Comparison of ENCODE assay signal across 8 mouse cellular contexts in genomic region chr1:133133425-133133824, GRCm38 (mm10). TPM values are rescaled to one million over a fixed set of nuclear protein-coding genes. Genes with fewer than 3 reads are reported as not detected.
DNase-seq lines count a peak whose midpoint lies in the region; ATAC-seq and TF ChIP-seq lines count a peak whose summit lies in the region.

No protein-coding gene starts in this region.

- no peak for TF ChIP-seq CTCF in spleen, adult 2 months (IDR thresholded peaks at IDR 0.05; ENCODE audit: extremely low read depth, insufficient read depth, insufficient read length, insufficient replicate concordance)
- TF ChIP-seq CTCF in embryonic fibroblast, embryonic 13.5 days (IDR thresholded peaks at IDR 0.05; ENCODE audit: borderline replicate concordance, insufficient read depth, low read length) = no peak

- peak overlapping the region; percentile 88 for H3K4me2 ChIP-seq in intestine, embryonic 15.5 days (replicated peaks)
- peak overlapping the region; percentile 81 for H3K4me2 ChIP-seq in midbrain, embryonic 11.5 days

- peak overlapping the region; percentile 93 for H3K4me3 ChIP-seq in spleen, adult 2 months (ENCODE audit: extremely low read depth, insufficient read depth, insufficient read length)
- peak overlapping the region; percentile 92 for H3K4me3 ChIP-seq in embryonic fibroblast, embryonic 13.5 days (ENCODE audit: insufficient read depth, low read length)
- peak overlapping the region; percentile 96 for H3K4me3 ChIP-seq in intestine, embryonic 15.5 days (replicated peaks)
- peak overlapping the region; percentile 94 for H3K4me3 ChIP-seq in midbrain, embryonic 11.5 days (ENCODE audit: low read depth, low read length)

- H3K27me3 ChIP-seq in spleen, adult 2 months (ENCODE audit: control insufficient read depth, insufficient read depth, low read length) = no peaks in the 10 kb centered on the region
- no peaks in the 10 kb centered on the region for H3K27me3 ChIP-seq in intestine, embryonic 15.5 days (replicated peaks)
- H3K27me3 ChIP-seq in midbrain, embryonic 11.5 days (ENCODE audit: control insufficient read depth, insufficient read depth, low read length) = no peaks in the 10 kb centered on the region

- H3K27ac ChIP-seq in spleen, adult 2 months (ENCODE audit: insufficient read depth, low read length) = peak overlapping the region; percentile 99; the same call in 1 of the 2 replicates
- no peak overlapping the region for H3K27ac ChIP-seq in embryonic fibroblast, embryonic 13.5 days (ENCODE audit: insufficient read depth, low read length)
- no peak overlapping the region for H3K27ac ChIP-seq in intestine, embryonic 15.5 days
- no peak overlapping the region for H3K27ac ChIP-seq in midbrain, embryonic 11.5 days (ENCODE audit: low read depth, low read length)

- ATAC-seq in intestine, embryonic 15.5 days = no peak
- ATAC-seq in midbrain, embryonic 11.5 days (ENCODE audit: low FRiP score) = no peak

- H3K36me3 ChIP-seq in spleen, adult 2 months (ENCODE audit: control insufficient read depth, insufficient read depth, low read length) = peaks cover 25% of the 10 kb centered on the region
- H3K36me3 ChIP-seq in intestine, embryonic 15.5 days = peaks cover 15% of the 10 kb centered on the region
- peaks cover 10% of the 10 kb centered on the region for H3K36me3 ChIP-seq in midbrain, embryonic 11.5 days (ENCODE audit: control insufficient read depth, insufficient read depth, low read length)

- WGBS in spleen, adult 2 months = 5% methylated on average over 2 of the region's 2 CpGs
- 9% methylated on average over 2 of the region's 2 CpGs for WGBS in intestine, embryonic 15.5 days
- WGBS in midbrain, embryonic 11.5 days = 23% methylated on average over 2 of the region's 2 CpGs

- no peaks in the 10 kb centered on the region for H3K9me3 ChIP-seq in intestine, embryonic 15.5 days
- no peaks in the 10 kb centered on the region for H3K9me3 ChIP-seq in midbrain, embryonic 11.5 days (ENCODE audit: control insufficient read depth, low read length)

- peak overlapping the region; percentile 98 for H3K9ac ChIP-seq in intestine, embryonic 15.5 days
- H3K9ac ChIP-seq in midbrain, embryonic 11.5 days (ENCODE audit: low read length) = peak overlapping the region; percentile 92

- no peaks in the 10 kb centered on the region for H3K4me1 ChIP-seq in spleen, adult 2 months (ENCODE audit: control insufficient read depth, insufficient read depth, insufficient read length)
- H3K4me1 ChIP-seq in embryonic fibroblast, embryonic 13.5 days (ENCODE audit: control insufficient read depth, insufficient read depth, low read length) = no peaks in the 10 kb centered on the region
- H3K4me1 ChIP-seq in intestine, embryonic 15.5 days (replicated peaks) = peaks cover 9% of the 10 kb centered on the region; the same call in 1 of the 2 replicates
- H3K4me1 ChIP-seq in midbrain, embryonic 11.5 days (ENCODE audit: control insufficient read depth, insufficient read depth, low read length) = peaks cover 36% of the 10 kb centered on the region

- TF ChIP-seq POLR2A in spleen, adult 2 months (IDR thresholded peaks at IDR 0.05; ENCODE audit: low read depth, low read length) = no peak
- TF ChIP-seq POLR2A in embryonic fibroblast, embryonic 13.5 days (IDR thresholded peaks at IDR 0.05; ENCODE audit: low read depth, low read length) = no peak

- no peak for DNase-seq in spleen, adult 2 months (ENCODE audit: low read depth in 1 of 2, low spot score in 2 of 2)
- DNase-seq in spleen, postnatal 14 days (ENCODE audit: low spot score in 2 of 2) = no peak
- peak; percentile 86 for DNase-seq in midbrain, embryonic 11.5 days (ENCODE audit: low spot score, missing footprints)
- DNase-seq in cerebellum, postnatal 36 days = no peak
- DNase-seq in ovary, postnatal 10 days (ENCODE audit: low spot score) = no peak
- no peak for DNase-seq in adrenal gland, adult 18-20 months (ENCODE audit: low spot score in 2 of 2)

RNA-seq across cellular contexts. Expression of gene Ppp1r15b, which starts 2.5 kb away (rescaled TPM):
- 19.7 and 26.6 TPM in 2 replicates for polyA plus RNA-seq in spleen, adult 2 months (2012; rRNA removed)
- 55.8 and 63.3 TPM in 2 replicates for polyA plus RNA-seq in embryonic fibroblast, embryonic 13.5 days (2011; ENCODE audit: insufficient read length, low read depth, missing spikeins)
- polyA plus RNA-seq in intestine, embryonic 15.5 days (2015; fragmentation: Nextera tagmentation; extraction: Ambion mirVana) = 46.7 and 46.9 TPM in 2 replicates
- polyA plus RNA-seq in midbrain, embryonic 11.5 days (2014; fragmentation: Nextera tagmentation; extraction: Ambion mirVana) = 49.5 and 53.0 TPM in 2 replicates
- 100 to 1,000 TPM in 1 of 2 experiments, 10 to 100 TPM in 1; 95.7 to 103 TPM for total RNA-seq in adrenal gland, adult 18-20 months (2021)

RNA-seq across cellular contexts. Expression of gene Plekha6, which starts 30.6 kb away (rescaled TPM):
- 26.0 and 31.1 TPM in 2 replicates for polyA plus RNA-seq in spleen, adult 2 months (2012; rRNA removed)
- 2.6 and 3.6 TPM in 2 replicates for polyA plus RNA-seq in embryonic fibroblast, embryonic 13.5 days (2011; ENCODE audit: insufficient read length, low read depth, missing spikeins)
- polyA plus RNA-seq in intestine, embryonic 15.5 days (2015; fragmentation: Nextera tagmentation; extraction: Ambion mirVana) = 13.7 and 15.3 TPM in 2 replicates
- polyA plus RNA-seq in midbrain, embryonic 11.5 days (2014; fragmentation: Nextera tagmentation; extraction: Ambion mirVana) = 15.7 and 17.0 TPM in 2 replicates
- total RNA-seq in adrenal gland, adult 18-20 months (2021) = 10 to 100 TPM in 1 of 2 experiments, 1 to 10 TPM in 1; 9.0 to 17.9 TPM
